Mouse (Mus musculus) CH12.LX (cell line): ENCODE data around the gene Mrm3.

ENCODE experiments used
- CTCF ChIP-seq, 2 experiments: IDR thresholded peaks in 1 of 2; conservative IDR thresholded peaks in 1 of 2; 2 replicates each; pipeline ENCODE4 v1.5.1; 2011 to 2012; ENCODE audit warnings: low read depth in 2 of 2, low read length in 2 of 2, improper control_type of control experiment in 1 of 2, inconsistent platforms in 1 of 2, mild to moderate bottlenecking in 1 of 2, moderate library complexity in 1 of 2
- E2F4 ChIP-seq: IDR thresholded peaks from 2 replicates; pipeline ENCODE4 v1.6.1; 2011; ENCODE audit warnings: low read depth, low read length, improper control_type of control experiment; ENCODE audit not compliant: insufficient replicate concordance
- EP300 ChIP-seq: IDR thresholded peaks from 2 replicates; pipeline ENCODE4 v1.6.1; 2011; ENCODE audit warnings: low read length, improper control_type of control experiment
- IRF4 ChIP-seq: IDR thresholded peaks from 2 replicates; pipeline ENCODE4 v1.6.1; 2014; ENCODE audit warnings: low read depth, mild to moderate bottlenecking, inconsistent platforms, low read length, improper control_type of control experiment
- JUN ChIP-seq: IDR thresholded peaks from 2 replicates; pipeline ENCODE4 v1.6.1; 2011; ENCODE audit warnings: low read depth, mild to moderate bottlenecking, low read length, improper control_type of control experiment, moderate library complexity; ENCODE audit not compliant: insufficient read depth
- JUND ChIP-seq: conservative IDR thresholded peaks from 2 replicates; pipeline ENCODE4 v1.6.1; 2011; ENCODE audit warnings: low read depth, low read length, improper control_type of control experiment
- POLR2A ChIP-seq: IDR thresholded peaks from 2 replicates; pipeline ENCODE4 v1.6.1; 2011; ENCODE audit warnings: low read depth, mild to moderate bottlenecking, improper control_type of control experiment, low read length
- POLR2AphosphoS2 ChIP-seq: IDR thresholded peaks from 2 replicates; pipeline ENCODE4 v1.6.1; 2011; ENCODE audit warnings: low read depth, low read length, improper control_type of control experiment
- RAD21 ChIP-seq: IDR thresholded peaks from 2 replicates; pipeline ENCODE4 v1.6.1; 2011; ENCODE audit warnings: low read depth, mild to moderate bottlenecking, low read length, improper control_type of control experiment, moderate library complexity
- RCOR1 ChIP-seq: conservative IDR thresholded peaks from 2 replicates; pipeline ENCODE4 v1.6.1; 2012; ENCODE audit warnings: low read depth, mild to moderate bottlenecking, inconsistent platforms, low read length, improper control_type of control experiment
- SIN3A ChIP-seq: IDR thresholded peaks from 2 replicates; pipeline ENCODE4 v1.6.1; 2012; ENCODE audit warnings: low read length, improper control_type of control experiment, inconsistent platforms

DNA sequence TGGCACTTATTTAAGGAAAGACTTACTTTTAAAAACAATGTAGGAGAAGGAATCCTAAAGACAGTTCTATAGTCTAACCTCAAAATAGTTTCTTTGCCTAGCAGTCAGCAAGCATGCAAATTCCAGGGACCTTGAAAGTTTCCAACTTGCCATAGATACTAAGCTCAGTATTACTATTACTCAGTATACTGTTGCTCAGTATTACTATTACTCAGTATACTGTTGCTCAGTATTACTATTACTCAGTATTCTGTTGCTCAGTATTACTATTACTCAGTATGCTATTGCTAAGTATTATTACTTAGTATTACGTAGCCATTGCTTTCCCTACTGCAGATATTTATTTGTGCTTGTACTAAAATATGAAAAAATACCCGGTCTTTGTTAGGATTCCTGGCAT lies 3.8 kb upstream of the Mrm3 start:
- no peak for TF ChIP-seq SIN3A
- TF ChIP-seq JUND, result no peak; the same call in 1 of the 2 replicates
- no peak for TF ChIP-seq POLR2A
- no peak for TF ChIP-seq POLR2AphosphoS2
- peak; percentile 76 for TF ChIP-seq JUN
- TF ChIP-seq CTCF (conservative IDR thresholded peaks at IDR 0.05 in 1 of 2, IDR thresholded peaks at IDR 0.05 in 1 of 2; ENCODE audit: low read depth in 2 of 2, low read length in 2 of 2), result no peak
- TF ChIP-seq EP300, result peak; percentile 70
- no peak for TF ChIP-seq RCOR1
- no peak for TF ChIP-seq E2F4
- TF ChIP-seq IRF4, result no peak
- no peak for TF ChIP-seq RAD21
